Mouse (Mus musculus): ENCODE results near the gene Zfp641. TPM values are rescaled to one million over a fixed set of nuclear protein-coding genes. Genes with fewer than 3 reads are reported as not detected.

Gene Zfp641
- not detected for total RNA-seq (2018; cell fraction: chromatin; rRNA removed)
- not detected for total RNA-seq (2018; cell fraction: cytosol; rRNA removed)
- total RNA-seq (2018; cell fraction: nucleus; rRNA removed), result not detected
- not detected in 3 replicates for polyA plus RNA-seq (2018)

DNA sequence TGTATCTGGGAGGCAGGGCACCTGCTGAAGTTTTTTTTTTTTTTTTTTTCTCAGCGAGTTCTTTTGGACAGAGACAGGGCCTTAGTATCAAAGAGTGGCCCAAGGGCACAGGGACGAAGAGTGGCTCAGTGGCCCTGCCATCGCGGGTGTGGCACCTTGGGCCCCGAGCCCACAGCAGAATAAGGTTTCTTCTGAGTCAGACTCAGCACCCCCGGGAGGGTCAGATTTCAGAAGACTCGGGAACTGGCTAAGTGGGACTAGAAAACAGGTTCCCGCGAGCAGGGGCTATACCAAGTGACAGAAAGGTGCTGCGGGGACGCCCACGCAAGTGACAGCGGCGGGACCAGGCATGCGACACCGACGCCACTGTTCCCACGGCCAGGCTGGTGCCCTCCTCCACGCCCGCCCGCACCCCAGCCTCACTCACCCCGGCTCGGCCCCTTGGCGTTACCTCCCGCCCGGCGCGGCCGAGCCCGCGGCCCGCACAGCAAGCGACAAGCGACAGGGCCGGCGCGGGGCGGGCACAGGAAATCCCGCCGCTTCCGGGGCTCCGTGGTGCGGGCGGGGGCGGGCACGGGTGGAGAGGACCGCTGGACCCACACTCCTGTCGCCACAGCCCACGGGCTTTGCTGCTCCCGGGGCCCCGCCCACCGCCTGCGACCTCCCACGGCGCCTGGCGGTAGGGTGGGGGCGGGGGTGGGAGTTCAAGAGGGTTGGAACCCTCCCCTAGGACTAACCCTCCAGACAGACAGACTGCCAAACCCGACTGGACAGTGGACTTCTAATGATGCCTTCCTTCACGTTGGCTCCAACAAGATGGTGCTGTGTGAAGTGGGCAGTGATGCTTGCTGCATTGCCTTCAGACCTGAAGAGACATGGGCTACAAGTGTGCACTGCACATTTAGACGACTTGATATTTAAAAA lies at the start of gene Zfp641:
Zfp641 (minus strand) TSS at position 534 of the 924 bp plus-strand sequence.
- Histone ChIP-seq H3K27ac (no peak within 1 kb of the TSS), H3K4me3 (ENCODE audit: inconsistent target) (no peak within 1 kb of the TSS), H3K36me3 (ENCODE audit: inconsistent target) (no peaks in the 10 kb centered on the region), H3K79me2 (ENCODE audit: inconsistent target) (no peaks in the 10 kb centered on the region)
- 5% methylated on average over 59 of the region's 60 CpGs for WGBS (ENCODE audit: missing documents)

DNA sequence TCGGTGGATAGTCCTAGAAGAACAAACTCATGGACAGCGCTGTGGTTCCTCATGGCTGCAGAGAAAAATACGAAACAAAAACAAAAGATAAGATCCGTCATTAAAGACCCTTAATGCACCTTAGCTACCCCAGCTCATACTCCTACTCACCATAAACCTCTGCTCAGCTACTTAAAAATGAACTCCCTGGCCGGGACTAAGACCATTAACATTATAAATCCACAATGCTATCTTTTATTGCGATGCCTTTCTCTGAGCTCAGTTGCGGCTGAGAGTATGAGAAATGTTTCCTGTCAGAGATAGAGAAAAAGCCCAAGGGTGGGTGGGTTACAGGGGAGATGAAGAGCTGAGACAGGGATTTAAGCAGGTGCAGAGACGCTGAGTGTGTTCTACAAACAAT lies 44.9 kb upstream of the Zfp641 start, which contains the start of gene Olfr284:
Olfr284 (minus strand) TSS at position 101 of the 400 bp plus-strand sequence.
- no peaks in the 10 kb centered on the region for H3K79me2 ChIP-seq (ENCODE audit: inconsistent target)
- no peaks in the 10 kb centered on the region for H3K36me3 ChIP-seq (ENCODE audit: inconsistent target)
- WGBS (ENCODE audit: missing documents), result 94% methylated on average over 8 of the region's 8 CpGs
- no peak within 1 kb of the TSS for H3K4me3 ChIP-seq (ENCODE audit: inconsistent target)
- no peak within 1 kb of the TSS for H3K27ac ChIP-seq

DNA sequence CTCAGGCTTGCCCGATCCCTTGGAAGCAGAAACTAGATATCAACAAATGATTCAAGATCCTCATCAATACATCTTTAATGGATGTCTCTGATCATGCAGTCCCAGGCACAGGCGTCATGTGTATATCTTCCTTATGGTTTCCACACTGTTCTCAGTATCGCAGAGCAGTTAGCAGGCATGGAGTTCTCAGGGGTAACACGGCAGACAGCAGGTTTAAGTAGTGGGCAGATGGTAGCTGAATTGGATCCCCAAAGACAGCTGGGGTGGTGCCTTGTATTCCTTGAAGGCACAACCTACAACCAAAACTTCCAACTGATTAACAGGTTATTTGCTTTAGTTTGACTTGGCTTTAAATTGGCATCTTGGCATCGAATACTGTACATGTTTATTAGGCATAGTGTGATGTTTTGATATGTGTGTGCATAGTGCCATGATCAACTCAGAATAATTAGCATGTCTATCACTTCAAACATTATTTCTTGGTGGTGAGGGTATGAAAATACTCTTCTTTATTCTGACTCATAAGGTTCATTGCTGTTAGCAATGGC lies 21.3 kb upstream of the Zfp641 start, which contains the start of gene Olfr285:
Olfr285 (minus strand) TSS at position 177 of the 548 bp plus-strand sequence.
- H3K27ac ChIP-seq, result no peak within 1 kb of the TSS
- H3K4me3 ChIP-seq (ENCODE audit: inconsistent target), result no peak within 1 kb of the TSS
- no peaks in the 10 kb centered on the region for H3K36me3 ChIP-seq (ENCODE audit: inconsistent target)
- H3K79me2 ChIP-seq (ENCODE audit: inconsistent target), result no peaks in the 10 kb centered on the region
- WGBS (ENCODE audit: missing documents), result 95% methylated on average over 5 of the region's 5 CpGs

DNA sequence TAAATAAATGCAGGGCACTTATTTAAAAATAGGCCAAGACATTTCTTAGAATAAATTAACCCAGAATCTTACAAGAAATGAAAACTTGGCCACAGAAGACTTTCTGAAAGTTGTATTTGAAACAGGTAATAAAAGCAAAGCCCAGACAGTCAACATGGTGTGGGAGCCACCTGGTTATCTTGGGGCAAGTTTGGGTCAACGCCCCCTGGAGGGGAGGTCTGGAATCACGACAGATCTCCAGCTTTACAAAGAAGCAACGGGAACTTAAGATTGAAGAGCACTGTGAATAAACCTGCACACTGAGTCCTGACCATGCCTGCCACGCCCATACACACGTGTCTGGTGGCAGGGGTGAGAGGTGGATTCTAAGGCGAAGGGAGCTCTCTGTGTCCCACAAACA lies 19.7 kb upstream of the Zfp641 start:
- Histone ChIP-seq H3K4me3 (ENCODE audit: inconsistent target) (no peak overlapping the region), H3K36me3 (ENCODE audit: inconsistent target) (no peaks in the 10 kb centered on the region), H3K27ac (no peak overlapping the region), H3K79me2 (ENCODE audit: inconsistent target) (no peaks in the 10 kb centered on the region)
- WGBS (ENCODE audit: missing documents), result 56% methylated on average over 6 of the region's 6 CpGs

DNA sequence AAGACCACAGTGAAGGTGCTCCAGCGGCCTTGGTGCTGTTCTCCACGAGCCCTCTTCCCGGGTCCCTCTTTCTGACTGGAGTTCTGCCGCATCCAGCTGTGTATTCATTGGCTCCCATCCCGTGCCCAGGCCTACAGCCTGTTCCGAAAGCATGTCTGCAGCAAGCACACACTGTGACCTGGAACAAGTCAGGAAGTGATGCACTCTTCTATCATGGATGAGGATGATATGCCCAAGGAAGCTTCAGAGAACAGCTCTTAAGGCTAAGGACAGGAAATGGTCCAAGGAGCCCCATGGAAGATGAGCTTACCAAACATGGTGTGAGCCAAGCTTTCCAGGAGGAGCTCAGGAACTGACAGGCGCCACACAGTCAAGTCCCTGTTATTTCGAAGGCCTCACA lies 2.3 kb downstream of the Zfp641 start:
- no peaks in the 10 kb centered on the region for H3K36me3 ChIP-seq (ENCODE audit: inconsistent target)
- H3K79me2 ChIP-seq (ENCODE audit: inconsistent target), result no peaks in the 10 kb centered on the region
- WGBS (ENCODE audit: missing documents), result 95% methylated on average over 8 of the region's 8 CpGs
- no peak overlapping the region for H3K27ac ChIP-seq
- H3K4me3 ChIP-seq (ENCODE audit: inconsistent target), result no peak overlapping the region

DNA sequence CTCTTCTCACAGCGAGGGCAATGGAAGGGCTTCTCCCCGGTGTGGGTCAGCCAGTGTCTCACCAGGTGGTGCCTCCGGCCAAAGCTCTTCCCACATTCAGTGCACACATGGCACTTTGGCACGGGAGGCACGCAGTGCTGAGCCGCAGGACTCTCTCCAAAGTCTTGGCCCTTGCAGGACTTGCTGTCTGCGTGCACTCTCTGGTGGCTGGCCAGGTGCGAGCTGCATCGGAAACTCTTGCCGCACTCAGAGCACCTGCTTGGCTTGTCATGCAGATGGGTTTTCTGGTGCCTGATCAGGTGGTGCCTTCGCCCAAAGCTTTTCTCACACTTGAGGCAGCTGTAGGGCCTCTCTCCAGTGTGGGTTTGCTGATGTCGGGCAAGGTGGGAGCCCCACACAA lies 7.4 kb downstream of the Zfp641 start:
- WGBS (ENCODE audit: missing documents), result 94% methylated on average over 12 of the region's 12 CpGs
- Histone ChIP-seq H3K36me3 (ENCODE audit: inconsistent target) (no peaks in the 10 kb centered on the region), H3K79me2 (ENCODE audit: inconsistent target) (no peaks in the 10 kb centered on the region), H3K4me3 (ENCODE audit: inconsistent target) (no peak overlapping the region), H3K27ac (no peak overlapping the region)

DNA sequence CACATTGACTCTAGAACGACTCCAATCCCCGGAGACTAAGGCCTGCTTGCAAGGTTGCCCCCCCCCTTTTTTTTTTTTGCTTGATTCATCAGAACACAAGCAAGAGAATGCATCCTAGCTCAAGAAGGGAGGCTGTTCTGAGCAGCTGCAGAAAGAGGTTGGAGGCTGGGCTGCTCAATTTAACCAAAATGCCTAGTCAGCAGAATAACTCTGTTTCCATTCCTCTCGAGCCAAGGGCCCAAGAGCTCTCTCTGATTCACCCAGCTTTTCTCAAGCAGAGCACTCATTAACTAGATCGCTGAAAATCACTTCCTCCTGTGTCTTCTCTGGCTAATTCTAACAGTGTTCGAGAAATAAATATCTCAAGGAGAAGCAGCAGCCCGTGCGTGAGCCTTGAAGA lies 9.5 kb downstream of the Zfp641 start:
- Histone ChIP-seq H3K27ac (no peak overlapping the region), H3K36me3 (ENCODE audit: inconsistent target) (no peaks in the 10 kb centered on the region), H3K4me3 (ENCODE audit: inconsistent target) (no peak overlapping the region), H3K79me2 (ENCODE audit: inconsistent target) (no peaks in the 10 kb centered on the region)
- WGBS (ENCODE audit: missing documents), result 81% methylated on average over 7 of the region's 7 CpGs

DNA sequence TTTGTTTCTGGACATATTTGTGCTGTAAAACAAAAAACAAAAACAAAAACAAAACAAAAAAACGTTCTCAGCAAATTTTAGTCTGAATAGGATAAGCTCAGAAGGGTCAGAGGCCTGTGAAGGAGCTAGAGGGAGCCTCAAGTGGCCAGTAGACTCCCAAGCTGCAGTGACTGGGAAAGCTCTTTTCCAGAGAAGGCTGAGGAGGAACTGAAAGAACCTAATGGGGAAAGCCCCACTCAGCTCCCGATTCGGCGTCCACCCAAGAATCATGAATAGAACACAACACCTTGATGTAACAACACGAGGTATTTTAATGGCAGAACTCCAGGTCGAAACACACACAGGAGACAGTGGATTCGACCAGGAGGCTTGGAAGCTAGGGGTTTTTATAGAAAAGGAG lies 38.2 kb downstream of the Zfp641 start:
- H3K27ac ChIP-seq, result no peak overlapping the region
- 92% methylated on average over 7 of the region's 7 CpGs for WGBS (ENCODE audit: missing documents)
- no peaks in the 10 kb centered on the region for H3K79me2 ChIP-seq (ENCODE audit: inconsistent target)
- H3K4me3 ChIP-seq (ENCODE audit: inconsistent target), result no peak overlapping the region
- no peaks in the 10 kb centered on the region for H3K36me3 ChIP-seq (ENCODE audit: inconsistent target)

DNA sequence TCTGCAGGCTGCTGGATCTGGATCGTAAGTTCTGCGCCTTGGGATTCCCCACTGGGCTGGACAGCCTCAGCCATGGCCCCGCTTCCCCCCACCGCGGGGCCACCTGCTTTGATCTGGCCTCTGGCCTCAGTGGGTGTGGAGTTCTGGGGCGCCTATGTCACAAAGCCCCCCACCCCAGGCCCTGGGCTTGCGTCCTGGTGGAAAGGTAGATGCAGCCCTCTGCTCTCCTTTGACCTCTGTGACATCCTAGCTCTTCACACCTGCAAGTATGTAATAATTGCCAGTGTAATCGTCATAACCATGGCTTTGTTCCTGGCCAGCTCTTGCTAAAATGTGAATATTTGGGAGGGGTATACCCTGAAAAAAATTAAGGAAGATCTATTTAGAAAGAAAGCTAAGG lies 38.8 kb downstream of the Zfp641 start, which contains the start of gene H1fnt:
H1fnt (minus strand) TSS at position 101 of the 400 bp plus-strand sequence.
- Histone ChIP-seq H3K27ac (no peak within 1 kb of the TSS), H3K79me2 (ENCODE audit: inconsistent target) (no peaks in the 10 kb centered on the region), H3K36me3 (ENCODE audit: inconsistent target) (no peaks in the 10 kb centered on the region), H3K4me3 (ENCODE audit: inconsistent target) (no peak within 1 kb of the TSS)
- WGBS (ENCODE audit: missing documents), result 95% methylated on average over 6 of the region's 8 CpGs

DNA sequence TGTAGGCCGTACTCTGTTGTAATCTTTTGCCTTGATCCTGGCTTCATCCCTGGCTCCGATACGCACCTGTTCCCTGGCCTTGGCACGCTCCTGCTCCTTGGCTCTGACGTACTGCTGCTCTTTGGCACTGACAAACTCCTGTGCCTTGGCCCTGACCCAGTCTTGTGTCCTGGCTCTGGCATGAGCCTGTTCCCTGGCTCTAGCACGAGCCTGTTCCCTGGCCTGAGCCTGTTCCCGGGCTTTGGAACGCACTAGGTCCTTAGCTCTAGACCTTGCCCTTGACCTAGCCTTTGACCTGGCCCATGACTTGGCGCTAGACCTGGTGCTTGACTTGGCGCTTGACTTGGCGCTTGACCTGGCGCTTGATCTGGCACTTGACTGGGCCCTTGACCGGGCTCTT lies 39.7 kb downstream of the Zfp641 start:
- 96% methylated on average over 13 of the region's 13 CpGs for WGBS (ENCODE audit: missing documents)
- Histone ChIP-seq H3K4me3 (ENCODE audit: inconsistent target) (no peak overlapping the region), H3K27ac (no peak overlapping the region), H3K36me3 (ENCODE audit: inconsistent target) (no peaks in the 10 kb centered on the region), H3K79me2 (ENCODE audit: inconsistent target) (no peaks in the 10 kb centered on the region)

Other genes starting within 250 kb of the Zfp641 start
- 4.4 to 6.7 TPM (median 5.4 TPM) in 3 replicates for gene Pfkm, start 203.6 kb downstream of the Zfp641 start, polyA plus RNA-seq (2018)
- gene Senp1, start 202.4 kb downstream of the Zfp641 start, polyA plus RNA-seq (2018), result 11.1 to 14.4 TPM (median 13.4 TPM) in 3 replicates
- gene Asb8, start 130.5 kb downstream of the Zfp641 start, polyA plus RNA-seq (2018), result 26.1 to 34.8 TPM (median 30.3 TPM) in 3 replicates
- not detected in 3 replicates for gene Ccdc184, start 129.0 kb downstream of the Zfp641 start, polyA plus RNA-seq (2018)
- not detected in 3 replicates for gene Olfr288, start 100.6 kb downstream of the Zfp641 start, polyA plus RNA-seq (2018)
- not detected in 3 replicates for gene Gm44579, start 75.2 kb downstream of the Zfp641 start, polyA plus RNA-seq (2018)
- gene Olfr287, start 75.1 kb downstream of the Zfp641 start, polyA plus RNA-seq (2018), result not detected in 3 replicates
- not detected in 3 replicates for gene Olfr286, start 61.7 kb downstream of the Zfp641 start, polyA plus RNA-seq (2018)
- gene H1fnt, start 38.9 kb downstream of the Zfp641 start, polyA plus RNA-seq (2018), result not detected in 3 replicates
- gene Olfr285, start 21.2 kb upstream of the Zfp641 start, polyA plus RNA-seq (2018), result not detected in 3 replicates
- gene Olfr284, start 44.8 kb upstream of the Zfp641 start, polyA plus RNA-seq (2018), result not detected in 3 replicates
- not detected in 3 replicates for gene Olfr283, start 84.8 kb upstream of the Zfp641 start, polyA plus RNA-seq (2018)
- not detected in 3 replicates for gene Olfr282, start 135.1 kb upstream of the Zfp641 start, polyA plus RNA-seq (2018)
- not detected in 3 replicates for gene Olfr281, start 156.4 kb upstream of the Zfp641 start, polyA plus RNA-seq (2018)
- gene OR5BS1P, start 173.7 kb upstream of the Zfp641 start, polyA plus RNA-seq (2018), result not detected in 3 replicates
- not detected in 3 replicates for gene Lalba, start 186.6 kb upstream of the Zfp641 start, polyA plus RNA-seq (2018)
- not detected in 3 replicates for gene Olfr279, start 196.2 kb upstream of the Zfp641 start, polyA plus RNA-seq (2018)
- gene Kansl2, start 238.1 kb upstream of the Zfp641 start, polyA plus RNA-seq (2018), result 17.8 to 41.1 TPM (median 31.9 TPM) in 3 replicates

All from macrophage (primary cell).